Mouse (Mus musculus): Measurements from ENCODE around the gene Dido1.

- TF ChIP-seq POLR2A (IDR thresholded peaks at IDR 0.05; ENCODE audit: control insufficient read depth in 1 of 2, insufficient read depth in 1 of 2, low read depth in 1 of 2, low read length in 2 of 2, poor library complexity in 1 of 2): peak in 1 of 2 experiments; percentile 63; a peak in 2 of 4 replicates
- peak; percentile 88 for TF ChIP-seq TCF12 (IDR thresholded peaks at IDR 0.05; ENCODE audit: low read depth, low read length)
- TF ChIP-seq CTCF (IDR thresholded peaks at IDR 0.05 in 2 of 3, conservative IDR thresholded peaks at IDR 0.05 in 1 of 3; ENCODE audit: control insufficient read depth in 1 of 3, insufficient read depth in 1 of 3, low read depth in 2 of 3, low read length in 3 of 3, poor library complexity in 1 of 3, severe bottlenecking in 1 of 3): no peak
- peak; percentile 98 for TF ChIP-seq ETS1 (IDR thresholded peaks at IDR 0.05; ENCODE audit: low read depth, low read length)
- no peak for TF ChIP-seq UBTF (IDR thresholded peaks at IDR 0.05; ENCODE audit: borderline replicate concordance, insufficient read depth, low read depth, low read length)
- TF ChIP-seq TBP (IDR thresholded peaks at IDR 0.05; ENCODE audit: low read depth, low read length): peak; percentile 48; the same call in 1 of the 2 replicates
- no peak for TF ChIP-seq GABPA (IDR thresholded peaks at IDR 0.05; ENCODE audit: low read depth, low read length)
- no peak for TF ChIP-seq USF1 (IDR thresholded peaks at IDR 0.05; ENCODE audit: low read depth, low read length)
- TF ChIP-seq SIN3A (IDR thresholded peaks at IDR 0.05; ENCODE audit: low read length): peak; percentile 71
- TF ChIP-seq EP300 (IDR thresholded peaks at IDR 0.05; ENCODE audit: low read depth in 1 of 2, low read length in 2 of 2): peak; percentile 72 to 89
- no peak for TF ChIP-seq MAFK (IDR thresholded peaks at IDR 0.05; ENCODE audit: borderline replicate concordance, low read depth, low read length)
- TF ChIP-seq USF2 (IDR thresholded peaks at IDR 0.05; ENCODE audit: borderline replicate concordance in 1 of 2, insufficient read depth in 1 of 2, low read depth in 1 of 2, low read length in 2 of 2): no peak
Measured at GRCm38 (mm10) chr2:180712037-180712689, 2.4 kb upstream of the Dido1 start.
